Mouse (Mus musculus): ENCODE data around the gene Guf1. TPM values are rescaled to one million over a fixed set of nuclear protein-coding genes. Genes with fewer than 3 reads are reported as not detected.

The Guf1 gene
- 10 to 100 TPM; 27.7 to 30.5 TPM for total RNA-seq (2021)
- long read RNA-seq, experiment 1, transcript Guf1-202 (17 exons, 3,433 nt), result major isoform, 41 of 64 reads
- long read RNA-seq, experiment 1, transcript Guf1-201 (15 exons, 1,769 nt), result minor isoform, 8 of 64 reads
- long read RNA-seq, experiment 1, partial matches to known transcripts, result 1 of 64 reads
- long read RNA-seq, experiment 1, other reads (novel, unspliced or antisense), result 13 of 64 reads
- long read RNA-seq, experiment 2, transcript Guf1-202 (17 exons, 3,433 nt), result major isoform, 37 of 52 reads
- long read RNA-seq, experiment 2, transcript Guf1-201 (15 exons, 1,769 nt), result minor isoform, 5 of 52 reads
- long read RNA-seq, experiment 2, partial matches to known transcripts, result 0 of 52 reads
- long read RNA-seq, experiment 2, other reads (novel, unspliced or antisense), result 9 of 52 reads

- peak; percentile 94 to 98 for DNase-seq
- intact Hi-C loops (cut with DNase I), result loop anchor here (5.0 kb wide), 1 partner anchor 35 kb away; the partner anchor contains the start of gene Gnpda2
Measured at GRCm38 (mm10) chr5:69556628-69557403, at the start of gene Guf1. TSS of gene Guf1 (plus strand) at chr5:69556923.

- no peak for DNase-seq
- intact Hi-C loops (cut with DNase I), result no loop called here
Measured at GRCm38 (mm10) chr5:69507045-69507444, 49.7 kb upstream of the Guf1 start.

- intact Hi-C loops (cut with DNase I), result no loop called here
- DNase-seq, result no peak
Measured at GRCm38 (mm10) chr5:69511631-69512030, 45.1 kb upstream of the Guf1 start.

GRCm38 (mm10) chr5:69512203-69512602, 44.5 kb upstream of the Guf1 start:
- no peak for DNase-seq
- intact Hi-C loops (cut with DNase I), result no loop called here

GRCm38 (mm10) chr5:69520661-69521278, 36.0 kb upstream of the Guf1 start:
- intact Hi-C loops (cut with DNase I), result loop anchor here (2.0 to 5.0 kb wide), 2 partner anchors 180 to 1268 kb away; partner anchors contain the start of gene Kctd8

GRCm38 (mm10) chr5:69522064-69522463, 34.7 kb upstream of the Guf1 start:
- no peak for DNase-seq
- intact Hi-C loops (cut with DNase I), result loop anchor here (5.0 kb wide), 1 partner anchor 1270 kb away; no protein-coding TSS in a partner anchor

More at GRCm38 (mm10) chr5:69520661-69521278, 36.0 kb upstream of the Guf1 start:
- peak; percentile 13 to 58 for DNase-seq

- intact Hi-C loops (cut with DNase I), result loop anchor here (5.0 kb wide), 1 partner anchor 1272 kb away; no protein-coding TSS in a partner anchor
Measured at GRCm38 (mm10) chr5:69523944-69524343, 32.8 kb upstream of the Guf1 start.

GRCm38 (mm10) chr5:69541680-69542079, 15.0 kb upstream of the Guf1 start:
- no peak for DNase-seq
- intact Hi-C loops (cut with DNase I), result no loop called here

More at GRCm38 (mm10) chr5:69523944-69524343, 32.8 kb upstream of the Guf1 start:
- DNase-seq, result no peak

- intact Hi-C loops (cut with DNase I), result no loop called here
- DNase-seq, result peak; percentile 12 to 29
Measured at GRCm38 (mm10) chr5:69542489-69542888, 14.2 kb upstream of the Guf1 start, which contains the start of gene Yipf7. TSS of gene Yipf7 (minus strand) at chr5:69542648.

- DNase-seq, result no peak
- intact Hi-C loops (cut with DNase I), result loop anchor here (5.0 kb wide), 1 partner anchor 35 kb away; the partner anchor contains the start of gene Gnpda2
Measured at GRCm38 (mm10) chr5:69557404-69557935, 747 bp downstream of the Guf1 start.

- peak; percentile 83 to 86 for DNase-seq
- intact Hi-C loops (cut with DNase I), result loop anchor here (5.0 kb wide), 1 partner anchor 35 kb away; the partner anchor contains the start of gene Guf1
Measured at GRCm38 (mm10) chr5:69591640-69592461, 35.1 kb downstream of the Guf1 start, which contains the start of gene Gnpda2. TSS of gene Gnpda2 (minus strand) at chr5:69592340.

- intact Hi-C loops (cut with DNase I), result no loop called here
- DNase-seq, result no peak
Measured at GRCm38 (mm10) chr5:69601027-69601426, 44.3 kb downstream of the Guf1 start.

GRCm38 (mm10) chr5:69613209-69613796, 56.6 kb downstream of the Guf1 start:
- intact Hi-C loops (cut with DNase I), result no loop called here
- no peak for DNase-seq

GRCm38 (mm10) chr5:69620899-69621298, 64.2 kb downstream of the Guf1 start:
- intact Hi-C loops (cut with DNase I), result no loop called here
- DNase-seq, result no peak

Other genes starting within 250 kb of the Guf1 start
- under 1 TPM; 0.33 to 0.44 TPM for gene Kctd8, start 215.2 kb upstream of the Guf1 start, total RNA-seq (2021)
- gene Yipf7, start 14.3 kb upstream of the Guf1 start, total RNA-seq (2021), result 100 to 1,000 TPM; 126 to 146 TPM
- gene Gnpda2, start 35.4 kb downstream of the Guf1 start, total RNA-seq (2021), result 10 to 100 TPM; 12.3 to 15.0 TPM

Data from heart, postnatal 14 days (tissue).